Mouse (Mus musculus) left cerebral cortex, adult 18-20 months (tissue): ENCODE measurements around the gene Nle1. TPM values are rescaled to one million over a fixed set of nuclear protein-coding genes. Genes with fewer than 3 reads are reported as not detected.
A peak's percentile ranks its signal among the peaks of the same experiment; 100 is the strongest.
"Not testable (repeated sequence)": the region's sequence is repeated elsewhere in the genome, so short reads cannot be mapped to it uniquely, and the experiment has no call there.

Experiments used
- DNase-seq, 2 experiments: peaks; one replicate each; pipeline ENCODE4 v3.0.0; 2021 to 2022; ENCODE audit warnings: low spot score in 2 of 2, mixed read lengths in 1 of 2
- long read RNA-seq, 2 experiments: library from polyadenylated mRNA; stranded (forward); transcript quantifications; one replicate each; pipeline ENCODE4 v2.0.0; 2021
- total RNA-seq, 2 experiments: library from RNA; stranded (reverse); gene quantifications; 2 replicates each; pipeline ENCODE4 v1.2.3; 2021

The Nle1 gene
- 10 to 100 TPM; 37.2 to 41.6 TPM for total RNA-seq
- long read RNA-seq, experiment 1, transcript Nle1-201 (13 exons, 1,783 nt) = major isoform, 8 of 77 reads
- long read RNA-seq, experiment 1, partial matches to known transcripts = 26 of 77 reads
- long read RNA-seq, experiment 1, other reads (novel, unspliced or antisense) = 43 of 77 reads
- long read RNA-seq, experiment 2, transcript Nle1-201 (13 exons, 1,783 nt) = major isoform, 13 of 52 reads
- long read RNA-seq, experiment 2, partial matches to known transcripts = 18 of 52 reads
- long read RNA-seq, experiment 2, other reads (novel, unspliced or antisense) = 20 of 52 reads

GRCm38 (mm10) chr11:82907651-82908607 lies at the start of gene Nle1:
Gene Nle1 (minus strand): TSS chr11:82908411.
- DNase-seq = peak; percentile 93 to 98

GRCm38 (mm10) chr11:82956925-82957324 lies 48.7 kb upstream of the Nle1 start:
- no peak for DNase-seq

DNA sequence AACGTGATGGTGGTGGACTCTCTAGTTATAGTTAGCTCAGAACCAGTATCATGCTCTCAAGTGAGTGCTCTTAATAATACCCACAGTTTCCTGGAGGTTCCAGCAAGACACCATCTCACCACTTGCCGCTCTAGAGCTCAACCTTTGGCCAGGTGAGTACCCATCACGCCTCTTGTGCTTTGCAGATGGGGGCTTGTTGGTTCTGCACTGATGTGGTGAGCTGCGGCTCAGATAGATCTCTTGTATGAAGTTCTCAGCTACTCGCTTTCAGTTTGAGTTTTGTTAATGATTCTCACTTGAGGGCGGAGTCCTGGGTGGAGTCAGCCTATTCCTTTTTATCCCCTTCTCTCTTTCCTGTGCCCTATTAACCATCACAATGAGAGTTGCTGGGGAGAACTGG lies 46.4 kb upstream of the Nle1 start:
- no peak for DNase-seq

- DNase-seq = no peak
Observed at GRCm38 (mm10) chr11:82952612-82953542, 44.7 kb upstream of the Nle1 start.

GRCm38 (mm10) chr11:82951865-82952611 lies 43.8 kb upstream of the Nle1 start:
- DNase-seq = no peak

- no peak for DNase-seq
Observed at GRCm38 (mm10) chr11:82950736-82951481, 42.7 kb upstream of the Nle1 start, which contains the start of gene Slfn5. Gene Slfn5 (plus strand): TSS chr11:82951349.

- no peak for DNase-seq
Observed at GRCm38 (mm10) chr11:82949036-82949435, 40.8 kb upstream of the Nle1 start.

DNA sequence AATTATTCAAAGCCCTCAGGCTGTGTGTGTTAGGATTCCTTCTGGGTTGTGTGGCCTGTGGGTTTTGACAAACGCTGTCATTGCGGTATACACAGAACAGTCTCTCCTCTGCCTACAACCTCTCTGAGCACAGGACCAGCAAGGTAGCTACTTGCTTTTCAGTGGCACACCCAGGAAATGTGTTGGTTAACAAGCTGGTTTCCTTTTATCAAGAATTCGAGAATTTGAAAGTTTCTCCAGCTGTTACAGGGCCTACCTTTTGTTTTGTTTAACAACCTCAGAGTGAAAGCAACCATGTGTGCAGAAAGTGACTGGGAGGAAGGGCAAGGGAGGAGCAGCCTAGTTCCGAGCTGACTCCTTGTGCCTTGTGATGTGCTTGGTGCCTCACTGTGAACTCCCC lies 39.2 kb upstream of the Nle1 start:
- no peak for DNase-seq

DNA sequence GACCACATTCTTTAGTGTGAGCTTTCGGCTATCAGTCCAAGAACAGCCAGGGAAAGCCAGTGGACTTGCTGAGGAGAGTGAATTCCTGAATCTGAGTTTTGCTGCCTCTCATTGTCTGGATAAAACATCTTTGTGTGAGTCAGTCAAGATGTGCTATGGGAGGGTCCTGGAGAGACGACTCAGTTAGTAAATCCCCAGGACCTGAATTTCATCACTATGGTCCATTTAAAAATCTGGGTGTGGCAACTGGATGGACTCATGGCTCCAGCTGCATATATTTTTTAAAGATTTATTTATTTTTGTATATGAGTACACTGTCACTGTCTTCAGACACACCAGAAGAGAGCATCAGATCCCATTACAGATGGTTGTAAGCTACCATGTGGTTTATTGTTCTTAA lies 37.4 kb upstream of the Nle1 start:
- DNase-seq = no peak

DNA sequence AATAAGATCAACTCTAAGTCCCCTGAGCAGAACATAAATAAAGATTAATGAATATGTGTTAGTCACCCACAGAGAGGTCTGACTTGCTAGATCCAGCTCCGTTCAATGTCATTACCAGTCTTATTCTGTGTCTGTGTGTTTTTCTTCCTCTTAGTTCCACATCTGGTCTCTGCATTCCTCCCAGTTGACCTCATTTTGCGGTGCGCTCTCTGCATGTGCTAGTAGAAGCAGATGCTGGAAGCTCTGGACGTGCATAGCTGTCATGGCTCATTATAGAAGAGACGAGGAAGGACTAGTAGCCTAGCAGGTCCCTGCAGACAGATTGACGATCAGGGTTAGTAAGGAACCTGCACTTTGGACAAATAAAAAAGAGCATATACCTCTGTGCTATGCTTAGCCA lies 35.1 kb upstream of the Nle1 start:
- DNase-seq = no peak

- no peak for DNase-seq
Observed at GRCm38 (mm10) chr11:82933186-82933585, 25.0 kb upstream of the Nle1 start.

DNA sequence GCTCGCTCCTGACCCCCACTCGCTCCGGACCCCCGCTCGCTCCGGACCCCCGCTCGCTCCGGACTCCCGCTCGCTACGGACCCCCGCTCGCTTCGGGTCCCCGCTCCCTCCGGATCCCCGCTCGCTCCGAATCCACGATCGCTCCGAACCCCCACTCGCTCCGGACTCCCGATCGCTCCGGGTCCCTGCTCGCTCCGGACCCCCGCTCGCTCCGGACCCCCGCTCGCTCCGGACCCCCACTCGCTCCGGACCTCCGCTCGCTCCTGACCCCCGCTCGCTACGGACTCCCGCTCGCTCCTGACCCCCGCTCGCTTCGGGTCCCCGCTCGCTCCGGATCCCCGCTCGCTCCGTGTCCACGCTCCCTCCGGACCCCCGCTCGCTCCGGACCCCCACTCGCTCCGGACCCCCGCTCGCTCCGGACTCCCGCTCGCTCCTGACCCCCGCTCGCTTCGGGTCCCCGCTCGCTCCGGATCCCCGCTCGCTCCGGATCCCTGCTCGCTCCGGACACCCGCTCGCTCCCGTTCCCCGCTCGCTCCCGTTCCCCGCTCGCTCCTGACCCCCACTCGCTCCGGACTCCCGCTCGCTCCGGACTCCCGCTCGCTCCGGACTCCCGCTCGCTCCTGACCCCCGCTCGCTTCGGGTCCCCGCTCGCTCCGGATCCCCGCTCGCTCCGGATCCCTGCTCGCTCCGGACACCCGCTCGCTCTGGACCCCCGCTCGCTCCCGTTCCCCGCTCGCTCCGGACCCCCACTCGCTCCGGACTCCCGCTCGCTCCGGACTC lies 23.6 kb upstream of the Nle1 start:
- DNase-seq = not testable (repeated sequence)

DNA sequence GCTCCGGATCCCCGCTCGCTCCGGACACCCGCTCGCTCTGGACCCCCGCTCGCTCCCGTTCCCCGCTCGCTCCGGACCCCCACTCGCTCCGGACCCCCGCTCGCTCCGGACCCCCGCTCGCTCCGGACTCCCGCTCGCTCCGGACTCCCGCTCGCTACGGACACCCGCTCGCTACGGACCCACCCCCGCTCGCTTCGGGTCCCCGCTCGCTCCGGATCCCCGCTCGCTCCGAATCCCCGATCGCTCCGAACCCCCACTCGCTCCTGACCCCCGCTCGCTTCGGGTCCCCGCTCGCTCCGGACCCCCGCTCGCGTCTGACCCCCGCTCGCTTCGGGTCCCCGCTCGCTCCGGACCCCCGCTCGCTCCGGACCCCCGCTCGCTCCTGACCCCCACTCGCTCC lies 22.9 kb upstream of the Nle1 start:
- not testable (repeated sequence) for DNase-seq

DNA sequence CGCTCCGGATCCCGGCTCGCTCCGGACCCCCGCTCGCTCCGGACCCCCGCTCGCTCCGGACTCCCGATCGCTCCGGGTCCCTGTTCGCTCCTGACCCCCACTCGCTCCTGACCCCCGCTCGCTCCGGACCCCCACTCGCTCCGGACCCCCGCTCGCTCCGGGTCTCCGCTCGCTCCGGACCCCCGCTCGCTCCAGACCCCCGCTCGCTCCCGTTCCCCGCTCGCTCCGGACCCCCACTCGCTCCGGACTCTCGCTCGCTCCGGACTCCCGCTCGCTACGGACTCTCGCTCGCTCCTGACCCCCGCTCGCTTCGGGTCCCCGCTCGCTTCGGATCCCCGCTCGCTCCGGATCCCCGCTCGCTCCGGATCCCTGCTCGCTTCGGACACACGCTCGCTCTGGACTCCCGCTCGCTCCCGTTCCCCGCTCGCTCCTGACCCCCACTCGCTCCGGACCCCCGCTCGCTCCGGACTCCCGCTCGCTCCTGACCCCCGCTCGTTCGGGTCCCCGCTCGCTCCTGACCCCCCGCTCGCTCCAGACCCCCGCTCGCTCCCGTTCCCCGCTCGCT lies 22.3 kb upstream of the Nle1 start:
- not testable (repeated sequence) for DNase-seq

DNA sequence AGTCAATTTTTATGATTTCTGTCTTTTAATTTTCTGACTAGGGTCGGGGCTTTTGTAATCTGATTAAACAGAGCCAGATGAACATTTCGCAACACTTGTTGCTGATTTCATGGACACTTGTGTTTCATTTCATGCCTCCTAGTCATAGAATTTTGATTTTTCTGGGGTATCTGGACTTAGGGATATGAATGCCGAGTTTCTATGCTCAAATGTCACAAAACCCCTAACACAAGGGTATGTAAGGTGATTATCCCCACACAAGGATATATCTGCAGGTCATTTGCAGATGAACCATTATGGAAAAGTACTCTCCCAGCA lies 21.4 kb upstream of the Nle1 start:
- DNase-seq = no peak

DNA sequence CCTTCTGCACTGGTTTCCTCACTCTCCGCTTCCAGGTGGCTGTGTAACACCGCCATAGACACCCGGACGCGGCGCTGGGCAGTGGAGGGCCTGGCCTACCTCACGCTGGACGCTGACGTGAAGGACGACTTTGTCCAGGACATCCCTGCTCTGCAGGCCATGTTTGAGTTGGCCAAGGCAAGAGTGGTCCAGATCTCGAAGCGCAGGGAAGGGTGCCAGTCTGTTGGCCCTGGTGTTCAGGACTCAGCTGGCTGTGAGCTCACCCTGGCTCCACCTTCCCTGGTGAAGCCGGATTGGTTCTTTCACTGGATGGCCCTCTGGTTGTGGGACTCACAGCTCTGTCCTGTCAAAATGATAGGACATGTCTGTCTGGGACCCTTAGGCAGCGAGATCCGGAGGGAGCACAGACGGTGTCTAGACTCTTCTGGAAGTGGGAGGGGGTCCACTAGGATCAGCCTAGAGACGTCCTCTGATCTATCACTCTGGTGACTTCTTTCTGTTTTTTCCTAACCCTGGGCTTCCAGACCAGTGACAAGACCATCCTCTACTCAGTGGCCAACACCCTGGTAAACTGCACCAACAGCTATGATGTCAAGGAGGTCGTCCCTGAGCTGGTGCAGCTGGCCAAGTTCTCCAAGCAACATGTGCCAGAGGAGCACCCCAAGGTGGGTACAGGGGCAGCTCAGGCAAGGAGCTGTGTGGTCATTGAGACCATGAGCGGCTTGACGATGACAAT lies 20.9 kb upstream of the Nle1 start:
- no peak for DNase-seq

DNA sequence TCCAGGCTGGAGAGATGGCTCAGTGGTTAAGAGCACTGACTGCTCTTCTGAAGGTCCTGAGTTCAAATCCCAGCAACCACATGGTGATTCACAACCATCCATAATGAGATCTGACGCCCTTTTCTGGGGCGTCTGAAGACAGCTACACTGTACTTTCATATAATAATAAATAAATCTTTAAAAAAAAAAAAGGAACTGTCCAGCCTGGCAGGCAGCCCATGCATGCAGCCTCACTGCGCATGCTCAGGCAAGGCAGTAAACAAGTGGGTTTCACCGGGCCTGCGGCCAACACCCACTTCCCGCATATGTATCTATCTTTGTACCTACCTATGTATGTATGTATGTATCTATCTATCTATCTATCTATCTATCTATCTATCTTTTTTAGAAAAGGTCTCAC lies 15.7 kb upstream of the Nle1 start:
- not testable (repeated sequence) for DNase-seq

- no peak for DNase-seq
Observed at GRCm38 (mm10) chr11:82921691-82922090, 13.5 kb upstream of the Nle1 start.
